Mouse (Mus musculus) kidney, adult 2 months (tissue): ENCODE measurements around the gene Pus3.

Experiments
- CTCF ChIP-seq: fragments of 200-500 bp; conservative IDR thresholded peaks from 2 replicates; pipeline ENCODE4 v1.5.1; 2011; ENCODE audit warnings: low read depth, mild to moderate bottlenecking, control low read depth, low read length, moderate library complexity, mixed read lengths; ENCODE audit not compliant: insufficient read depth, insufficient read length
- POLR2A ChIP-seq: fragments of 200-500 bp; IDR thresholded peaks from one replicate; pipeline ENCODE4 v1.6.1; 2011; ENCODE audit warnings: low read depth, low read length, control low read depth

DNA sequence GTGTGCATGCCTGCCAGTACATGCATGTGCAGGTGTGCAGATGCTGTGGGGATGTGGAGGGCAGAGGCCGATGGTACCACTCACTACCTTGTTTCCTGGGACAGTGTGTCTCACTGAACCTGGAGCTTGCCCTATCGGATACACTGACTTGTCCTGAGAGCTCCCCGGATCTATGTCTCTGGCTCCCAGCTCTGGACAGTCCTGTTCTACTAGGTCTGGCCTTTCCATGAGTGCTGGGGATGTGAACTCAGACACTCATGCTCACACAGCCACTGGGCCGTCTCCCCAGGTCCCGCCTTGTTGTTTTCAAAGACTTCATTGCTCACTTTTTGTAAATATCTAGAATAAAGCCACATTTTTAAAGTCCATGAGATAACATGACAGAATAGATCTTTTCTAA, 17.4 kb upstream of the Pus3 start:
- no peak for TF ChIP-seq CTCF
- TF ChIP-seq POLR2A, result no peak
